8 mouse cellular contexts compared by ENCODE assay signal in genomic region chr2:30808296-30808655, GRCm38 (mm10). TPM values are rescaled to one million over a fixed set of nuclear protein-coding genes. Genes with fewer than 3 reads are reported as not detected.
DNase-seq lines count a peak whose midpoint lies in the region; ATAC-seq and TF ChIP-seq lines count a peak whose summit lies in the region.

No protein-coding gene starts in this region.

- no peak for TF ChIP-seq CTCF in left cerebral cortex, adult 2 months (IDR thresholded peaks at IDR 0.05)

- H3K4me2 ChIP-seq in intestine, embryonic 15.5 days (replicated peaks): peak overlapping the region; percentile 89
- peak overlapping the region; percentile 85 for H3K4me2 ChIP-seq in neural tube, embryonic 14.5 days (ENCODE audit: low read depth, low read length)

- intact Hi-C loops in left cerebral cortex, adult 2 months (cut with DNase I): no loop called here
- intact Hi-C loops in left cerebral cortex, postnatal 25 days (cut with DNase I): loop anchor here (5.0 kb wide), 1 partner anchor 216 kb away; no protein-coding TSS in a partner anchor

- H3K27ac ChIP-seq in left cerebral cortex, adult 2 months: peak overlapping the region; percentile 91
- peak overlapping the region; percentile 80 for H3K27ac ChIP-seq in intestine, embryonic 15.5 days
- peak overlapping the region; percentile 85 for H3K27ac ChIP-seq in neural tube, embryonic 14.5 days (ENCODE audit: low read depth, low read length)

- H3K4me3 ChIP-seq in left cerebral cortex, adult 2 months: peak overlapping the region; percentile 94
- peak overlapping the region; percentile 78 for H3K4me3 ChIP-seq in intestine, embryonic 15.5 days (replicated peaks)
- H3K4me3 ChIP-seq in neural tube, embryonic 14.5 days (ENCODE audit: low read depth, low read length): peak overlapping the region; percentile 79

- no peak for DNase-seq in left cerebral cortex, adult 2 months (ENCODE audit: extremely low spot score in 1 of 2, low spot score in 2 of 2)
- no peak for DNase-seq in left cerebral cortex, postnatal 25 days (ENCODE audit: low spot score in 2 of 2)
- DNase-seq in c-Kit-positive CD71-positive TER-119-positive erythroid progenitor cells, embryonic 14.5 days (ENCODE audit: low spot score): peak; percentile 29
- DNase-seq in thymus, postnatal 25 days: no peak
- DNase-seq in thymus, postnatal 14 days: no peak
- no peak for DNase-seq in embryo, embryonic 9.5 days (ENCODE audit: extremely low spot score)

- peak overlapping the region; percentile 93 for H3K9ac ChIP-seq in intestine, embryonic 15.5 days
- peak overlapping the region; percentile 90 for H3K9ac ChIP-seq in neural tube, embryonic 14.5 days (replicated peaks; ENCODE audit: low read depth, low read length)

- peaks cover 9% of the 10 kb centered on the region for H3K36me3 ChIP-seq in intestine, embryonic 15.5 days
- H3K36me3 ChIP-seq in neural tube, embryonic 14.5 days (ENCODE audit: control insufficient read depth, insufficient read depth, low read length): no peaks in the 10 kb centered on the region

- ATAC-seq in intestine, embryonic 15.5 days: no peak; the same call in 1 of the 2 replicates
- no peak for ATAC-seq in neural tube, embryonic 14.5 days (ENCODE audit: low read depth)

- 0 out of 2 replicates have a peak, but pooled peaks cover 3% of the 10 kb centered on the region for H3K27me3 ChIP-seq in intestine, embryonic 15.5 days (replicated peaks)
- H3K27me3 ChIP-seq in neural tube, embryonic 14.5 days (ENCODE audit: control insufficient read depth, insufficient read depth, low read length): no peaks in the 10 kb centered on the region

- no peaks in the 10 kb centered on the region for H3K9me3 ChIP-seq in intestine, embryonic 15.5 days
- no peaks in the 10 kb centered on the region for H3K9me3 ChIP-seq in neural tube, embryonic 14.5 days (ENCODE audit: control insufficient read depth, low read length)

- H3K4me1 ChIP-seq in intestine, embryonic 15.5 days (replicated peaks): peaks cover 18% of the 10 kb centered on the region
- peaks cover 18% of the 10 kb centered on the region for H3K4me1 ChIP-seq in neural tube, embryonic 14.5 days (ENCODE audit: control insufficient read depth, insufficient read depth, low read length)

- 2% methylated on average over 10 of the region's 10 CpGs for WGBS in intestine, embryonic 15.5 days
- 9% methylated on average over 10 of the region's 10 CpGs for WGBS in neural tube, embryonic 14.5 days

RNA-seq across cellular contexts. Expression of gene Ntmt1, which starts 0.7 kb away (rescaled TPM):
- total RNA-seq in left cerebral cortex, adult 2 months (2021): 10 to 100 TPM; 35.2 to 38.8 TPM
- total RNA-seq in left cerebral cortex, postnatal 25 days (2021): 10 to 100 TPM; 35.0 to 37.2 TPM
- 84.5 and 85.4 TPM in 2 replicates for polyA plus RNA-seq in intestine, embryonic 15.5 days (2015; fragmentation: Nextera tagmentation; extraction: Ambion mirVana)
- 105 and 112 TPM in 2 replicates for polyA plus RNA-seq in neural tube, embryonic 14.5 days (2014; fragmentation: Nextera tagmentation; extraction: Ambion mirVana)

RNA-seq across cellular contexts. Expression of gene 1700001O22Rik, which starts 4.8 kb away (rescaled TPM):
- 10 to 100 TPM in 1 of 2 experiments, 1 to 10 TPM in 1; 9.9 to 12.6 TPM for total RNA-seq in left cerebral cortex, adult 2 months (2021)
- 1 to 10 TPM; 6.8 to 7.0 TPM for total RNA-seq in left cerebral cortex, postnatal 25 days (2021)
- 1.1 and 1.8 TPM in 2 replicates for polyA plus RNA-seq in intestine, embryonic 15.5 days (2015; fragmentation: Nextera tagmentation; extraction: Ambion mirVana)
- 0.89 and 1.9 TPM in 2 replicates for polyA plus RNA-seq in neural tube, embryonic 14.5 days (2014; fragmentation: Nextera tagmentation; extraction: Ambion mirVana)

RNA-seq across cellular contexts. Expression of gene Asb6, which starts 21.9 kb away (rescaled TPM):
- 10 to 100 TPM; 35.4 to 40.5 TPM for total RNA-seq in left cerebral cortex, adult 2 months (2021)
- total RNA-seq in left cerebral cortex, postnatal 25 days (2021): 10 to 100 TPM; 36.7 to 38.6 TPM
- 22.4 and 23.3 TPM in 2 replicates for polyA plus RNA-seq in intestine, embryonic 15.5 days (2015; fragmentation: Nextera tagmentation; extraction: Ambion mirVana)
- 35.9 and 36.9 TPM in 2 replicates for polyA plus RNA-seq in neural tube, embryonic 14.5 days (2014; fragmentation: Nextera tagmentation; extraction: Ambion mirVana)

RNA-seq across cellular contexts. Expression of gene Prrx2, which starts 26.5 kb away (rescaled TPM):
- 1 to 10 TPM; 1.5 to 1.7 TPM for total RNA-seq in left cerebral cortex, adult 2 months (2021)
- total RNA-seq in left cerebral cortex, postnatal 25 days (2021): 1 to 10 TPM; 1.3 to 2.4 TPM
- polyA plus RNA-seq in intestine, embryonic 15.5 days (2015; fragmentation: Nextera tagmentation; extraction: Ambion mirVana): 2.5 and 4.3 TPM in 2 replicates
- 0.70 and 0.99 TPM in 2 replicates for polyA plus RNA-seq in neural tube, embryonic 14.5 days (2014; fragmentation: Nextera tagmentation; extraction: Ambion mirVana)
